In the genomic region with DNA sequence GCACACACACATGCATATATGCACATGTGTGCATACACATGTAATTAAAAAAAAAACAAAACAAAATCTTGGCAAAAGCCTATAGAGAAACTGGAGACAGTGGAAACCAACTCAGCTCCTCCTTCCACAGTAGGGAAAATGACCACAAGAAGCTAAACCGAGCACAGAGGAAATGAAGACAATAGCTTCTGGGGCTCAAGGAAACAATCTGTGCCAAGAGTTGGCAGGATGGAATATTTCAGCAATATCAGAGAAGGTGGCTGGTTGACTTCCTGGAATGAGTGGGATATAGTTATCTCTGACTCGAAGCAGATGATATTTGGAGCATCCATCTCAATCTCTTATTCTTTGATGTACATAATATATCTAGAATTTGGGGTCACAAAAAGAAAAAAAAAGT, we compare ENCODE assay signal across 16 mouse cellular contexts.
A peak's percentile ranks its signal among the peaks of the same experiment; 100 is the strongest.
DNase-seq lines count a peak whose midpoint lies in the region; ATAC-seq lines count a peak whose summit lies in the region.
"Had no signal": no experiment of that assay in that cellular context is flagged by ENCODE, and none has a peak within 500 bp of the region (broad histone marks: within the 10 kb centered on the region; RNA-seq: fewer than 3 reads in every experiment).

No protein-coding gene starts in this region.

- no peak overlapping the region for H3K4me3 ChIP-seq in heart, embryonic 11.5 days (ENCODE audit: low read depth, low read length)
- no peak overlapping the region for H3K4me3 ChIP-seq in liver, embryonic 13.5 days (replicated peaks)
- H3K4me3 ChIP-seq in heart, embryonic 14.5 days (ENCODE audit: control insufficient read depth in 1 of 2, insufficient read depth in 1 of 2, low read depth in 1 of 2, low read length in 2 of 2), result no peak overlapping the region
- H3K4me3 ChIP-seq in forebrain, embryonic 15.5 days, result no peak overlapping the region
- H3K4me3 ChIP-seq: erythroblast, embryonic 14.5 days; limb, embryonic 12.5 days had no signal

- H3K4me1 ChIP-seq in heart, embryonic 11.5 days (ENCODE audit: control insufficient read depth, insufficient read depth, low read length), result no peaks in the 10 kb centered on the region; the same call in 1 of the 2 replicates
- no peaks in the 10 kb centered on the region for H3K4me1 ChIP-seq in liver, embryonic 13.5 days (replicated peaks)
- peaks cover 0 to 2% of the 10 kb centered on the region in 2 experiments; a peak in 1 of 4 replicates for H3K4me1 ChIP-seq in heart, embryonic 14.5 days (ENCODE audit: control insufficient read depth in 2 of 2, insufficient read depth in 2 of 2, low read length in 2 of 2)
- H3K4me1 ChIP-seq in forebrain, embryonic 15.5 days, result no peaks in the 10 kb centered on the region

- no peak for DNase-seq in heart, postnatal 14 days
- no peak for DNase-seq in liver, embryonic 13.5 days
- no peak for DNase-seq in liver
- DNase-seq in lung, postnatal 36 days, result peak; percentile 53
- DNase-seq in thymus, postnatal 4 days, result no peak
- DNase-seq: adrenal gland, postnatal 36 days; cerebellum, postnatal 14 days; forebrain, postnatal 0 days; gastrocnemius, postnatal 14 days had no signal

- no peaks in the 10 kb centered on the region for H3K27me3 ChIP-seq in heart, embryonic 11.5 days (ENCODE audit: control insufficient read depth, insufficient read depth, low read length)
- H3K27me3 ChIP-seq in liver, embryonic 13.5 days, result no peaks in the 10 kb centered on the region
- no peaks in the 10 kb centered on the region for H3K27me3 ChIP-seq in heart, embryonic 14.5 days (ENCODE audit: control insufficient read depth, insufficient read depth, low read length)
- no peaks in the 10 kb centered on the region for H3K27me3 ChIP-seq in forebrain, embryonic 15.5 days
- H3K27me3 ChIP-seq: limb, embryonic 12.5 days had no signal

- no peak overlapping the region for H3K9ac ChIP-seq in heart, embryonic 11.5 days (ENCODE audit: low read depth, low read length)
- H3K9ac ChIP-seq in liver, embryonic 13.5 days, result no peak overlapping the region
- no peak overlapping the region for H3K9ac ChIP-seq in heart, embryonic 14.5 days (ENCODE audit: low read length)
- no peak overlapping the region for H3K9ac ChIP-seq in forebrain, embryonic 15.5 days (replicated peaks)
- H3K9ac ChIP-seq: forebrain, postnatal 0 days; limb, embryonic 12.5 days had no signal

- peak overlapping the region; percentile 72 for H3K27ac ChIP-seq in heart, embryonic 11.5 days (ENCODE audit: low read depth, low read length)
- H3K27ac ChIP-seq in liver, embryonic 13.5 days, result 0 out of 2 replicates have a peak overlapping the region, but pooled peaks have one; percentile 47
- H3K27ac ChIP-seq in heart, embryonic 14.5 days (replicated peaks in 1 of 2; ENCODE audit: control insufficient read depth in 1 of 2, insufficient read depth in 1 of 2, low read depth in 2 of 2, low read length in 2 of 2), result peak overlapping the region; percentile 78 to 85
- no peak overlapping the region for H3K27ac ChIP-seq in forebrain, embryonic 15.5 days (replicated peaks)
- H3K27ac ChIP-seq: limb, embryonic 12.5 days had no signal

- WGBS in heart, embryonic 11.5 days (ENCODE audit: insufficient replicate concordance), result 47% methylated on average over 2 of the region's 2 CpGs
- WGBS in liver, embryonic 13.5 days (ENCODE audit: insufficient replicate concordance), result 22% methylated on average over 2 of the region's 2 CpGs
- 46% methylated on average over 2 of the region's 2 CpGs for WGBS in heart, embryonic 14.5 days
- 58% methylated on average over 2 of the region's 2 CpGs for WGBS in forebrain, embryonic 15.5 days

- no peak for ATAC-seq in heart, embryonic 11.5 days (replicated peaks; ENCODE audit: insufficient number of reproducible peaks, low FRiP score, low TSS enrichment)
- no peak for ATAC-seq in liver, embryonic 13.5 days (ENCODE audit: low read depth)
- ATAC-seq in heart, embryonic 14.5 days (ENCODE audit: insufficient number of reproducible peaks, insufficient read depth, low FRiP score, low read depth), result no peak
- ATAC-seq in forebrain, embryonic 15.5 days (replicated peaks), result no peak
- ATAC-seq: forebrain, postnatal 0 days; hindbrain, embryonic 16.5 days had no signal

- no peaks in the 10 kb centered on the region for H3K9me3 ChIP-seq in heart, embryonic 11.5 days (replicated peaks; ENCODE audit: control insufficient read depth, low read length)
- H3K9me3 ChIP-seq in liver, embryonic 13.5 days (replicated peaks), result no peaks in the 10 kb centered on the region
- H3K9me3 ChIP-seq in heart, embryonic 14.5 days (ENCODE audit: control insufficient read depth, low read length), result no peaks in the 10 kb centered on the region
- no peaks in the 10 kb centered on the region for H3K9me3 ChIP-seq in forebrain, embryonic 15.5 days
- H3K9me3 ChIP-seq: G1E; limb, embryonic 12.5 days had no signal

- no peaks in the 10 kb centered on the region for H3K36me3 ChIP-seq in heart, embryonic 11.5 days (ENCODE audit: control insufficient read depth, insufficient read depth, low read length)
- no peaks in the 10 kb centered on the region for H3K36me3 ChIP-seq in liver, embryonic 13.5 days
- no peaks in the 10 kb centered on the region for H3K36me3 ChIP-seq in heart, embryonic 14.5 days (ENCODE audit: control insufficient read depth, insufficient read depth, low read length)
- H3K36me3 ChIP-seq in forebrain, embryonic 15.5 days, result no peaks in the 10 kb centered on the region
- H3K36me3 ChIP-seq: G1E; limb, embryonic 12.5 days had no signal

- intact Hi-C loops in heart, postnatal 14 days (cut with DNase I), result loop anchor here (2.0 to 10.0 kb wide), 3 partner anchors 87 to 367 kb away; no protein-coding TSS in a partner anchor

- H3K4me2 ChIP-seq in heart, embryonic 11.5 days, result no peak overlapping the region
- no peak overlapping the region for H3K4me2 ChIP-seq in liver, embryonic 13.5 days
- H3K4me2 ChIP-seq in heart, embryonic 14.5 days (ENCODE audit: low read length), result no peak overlapping the region
- no peak overlapping the region for H3K4me2 ChIP-seq in forebrain, embryonic 15.5 days (replicated peaks)
